Comparison of ENCODE assay signal across 8 mouse cellular contexts in the genomic region with DNA sequence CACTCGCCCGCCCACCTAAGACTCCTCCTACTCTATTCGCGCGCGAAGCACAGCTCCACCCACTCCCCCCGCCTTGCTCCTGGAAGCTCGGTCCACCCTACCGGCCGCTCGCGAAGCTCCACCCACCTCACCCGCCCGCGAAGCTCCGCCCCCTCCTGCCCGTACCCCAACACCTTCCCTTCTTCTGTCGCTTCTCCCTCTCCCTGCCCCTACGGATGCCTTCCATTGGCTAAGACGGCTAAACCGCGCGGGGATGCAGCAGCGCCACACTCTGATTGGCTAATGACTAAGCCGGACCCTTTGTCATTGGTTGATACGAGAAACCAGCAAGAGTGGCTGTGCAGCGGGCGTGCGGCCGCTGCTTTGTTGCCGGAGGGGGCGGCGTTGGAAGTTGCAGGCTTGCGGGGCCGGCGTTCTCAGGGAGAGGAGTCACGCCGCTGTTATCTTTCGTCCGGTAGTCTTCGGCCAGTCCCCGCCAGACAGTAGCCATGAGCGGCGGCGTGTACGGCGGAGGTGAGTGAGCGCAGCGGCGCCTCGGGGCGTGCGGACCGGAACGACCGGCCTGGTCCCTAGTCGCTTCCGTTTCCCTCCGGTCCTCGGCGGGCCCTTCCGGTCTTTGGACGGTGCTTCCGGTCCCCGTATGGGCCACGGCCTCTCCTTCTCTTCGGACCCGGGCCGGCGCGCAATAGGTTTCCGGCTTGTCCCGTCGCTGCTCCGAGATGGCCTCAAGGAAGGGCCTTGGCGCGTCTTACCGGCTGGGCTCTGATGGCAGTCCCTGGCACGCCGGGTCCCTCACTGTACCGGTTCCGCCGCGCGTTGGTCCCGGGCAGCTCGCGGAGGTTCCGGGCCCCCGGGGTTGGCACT. TPM values are rescaled to one million over a fixed set of nuclear protein-coding genes. Genes with fewer than 3 reads are reported as not detected.
DNase-seq lines count a peak whose midpoint lies in the region; ATAC-seq and TF ChIP-seq lines count a peak whose summit lies in the region.

No protein-coding gene starts in this region.

- no peak for TF ChIP-seq CTCF in G1E (IDR thresholded peaks at IDR 0.05; ENCODE audit: low read depth, low read length)
- peak; percentile 53 for TF ChIP-seq CTCF in layer of hippocampus, adult 2 months (conservative IDR thresholded peaks at IDR 0.05)
- TF ChIP-seq CTCF in lung, embryonic 14.5 days (IDR thresholded peaks at IDR 0.05; ENCODE audit: low read depth): peak; percentile 49; the same call in 1 of the 2 replicates
- no peak; the same call in 1 of the 2 replicates for TF ChIP-seq CTCF in olfactory bulb, adult 2 months (IDR thresholded peaks at IDR 0.05; ENCODE audit: insufficient read depth, low read depth, low read length)
- 0 out of 2 replicates have a peak, but pooled peaks have one; percentile 41 for TF ChIP-seq CTCF in thymus, adult 2 months (IDR thresholded peaks at IDR 0.05; ENCODE audit: borderline replicate concordance, control insufficient read depth, extremely low read depth, insufficient read depth, low read length, poor library complexity)

- H3K4me3 ChIP-seq in G1E (ENCODE audit: low read depth, low read length): peak overlapping the region; percentile 93
- H3K4me3 ChIP-seq in forebrain, embryonic 16.5 days (replicated peaks; ENCODE audit: low read length): peak overlapping the region; percentile 99
- peak overlapping the region; percentile 82 for H3K4me3 ChIP-seq in layer of hippocampus, adult 2 months
- peak overlapping the region; percentile 84 for H3K4me3 ChIP-seq in lung, embryonic 14.5 days (ENCODE audit: low read depth, low read length)
- H3K4me3 ChIP-seq in olfactory bulb, adult 2 months (ENCODE audit: insufficient read depth, low read depth, low read length): peak overlapping the region; percentile 72
- peak overlapping the region; percentile 79 for H3K4me3 ChIP-seq in thymus, adult 2 months (ENCODE audit: control insufficient read depth, insufficient read depth, low read length)

- H3K9me3 ChIP-seq in G1E (replicated peaks): no peaks in the 10 kb centered on the region
- no peaks in the 10 kb centered on the region for H3K9me3 ChIP-seq in forebrain, embryonic 16.5 days (ENCODE audit: control insufficient read depth, low read length)
- no peaks in the 10 kb centered on the region for H3K9me3 ChIP-seq in lung, embryonic 14.5 days (ENCODE audit: low read depth, low read length)

- no peaks in the 10 kb centered on the region for H3K27me3 ChIP-seq in G1E (ENCODE audit: insufficient read depth, low read length)
- H3K27me3 ChIP-seq in forebrain, embryonic 16.5 days (replicated peaks; ENCODE audit: control insufficient read depth, insufficient read depth, low read length): no peaks in the 10 kb centered on the region
- no peaks in the 10 kb centered on the region for H3K27me3 ChIP-seq in lung, embryonic 14.5 days (ENCODE audit: insufficient read depth, low read length)
- H3K27me3 ChIP-seq in thymus, adult 2 months (ENCODE audit: control insufficient read depth, insufficient read depth, low read length): no peaks in the 10 kb centered on the region

- ATAC-seq in G1E (ENCODE audit: extremely low read depth, insufficient number of reproducible peaks, low FRiP score, poor library complexity, severe bottlenecking): peak; percentile 100
- ATAC-seq in forebrain, embryonic 16.5 days: peak; percentile 100
- peak; percentile 100 for ATAC-seq in lung, embryonic 14.5 days (ENCODE audit: insufficient read depth)

- peaks cover 32% of the 10 kb centered on the region for H3K36me3 ChIP-seq in G1E (replicated peaks)
- peaks cover 14% of the 10 kb centered on the region for H3K36me3 ChIP-seq in forebrain, embryonic 16.5 days (ENCODE audit: control insufficient read depth, insufficient read depth)
- H3K36me3 ChIP-seq in lung, embryonic 14.5 days (ENCODE audit: insufficient read depth): peaks cover 23% of the 10 kb centered on the region
- peaks cover 8% of the 10 kb centered on the region for H3K36me3 ChIP-seq in thymus, adult 2 months (ENCODE audit: control insufficient read depth, insufficient read depth, low read length)

- peak overlapping the region; percentile 91 for H3K27ac ChIP-seq in forebrain, embryonic 16.5 days (ENCODE audit: low read length)
- peak overlapping the region; percentile 91 for H3K27ac ChIP-seq in layer of hippocampus, adult 2 months
- H3K27ac ChIP-seq in lung, embryonic 14.5 days (ENCODE audit: low read depth): peak overlapping the region; percentile 89
- H3K27ac ChIP-seq in olfactory bulb, adult 2 months (ENCODE audit: insufficient read depth, low read depth, low read length): peak overlapping the region; percentile 41; the same call in 1 of the 2 replicates
- H3K27ac ChIP-seq in thymus, adult 2 months (ENCODE audit: control insufficient read depth, insufficient read depth, low read length): no peak overlapping the region

- intact Hi-C loops in heart, postnatal 36 days (cut with DNase I): loop anchor here (2.0 to 5.0 kb wide), 2 partner anchors 28 to 176 kb away; a partner anchor contains a TSS

- peaks cover 23% of the 10 kb centered on the region for H3K4me1 ChIP-seq in G1E (ENCODE audit: insufficient read depth, low read depth, low read length)
- peaks cover 13% of the 10 kb centered on the region for H3K4me1 ChIP-seq in forebrain, embryonic 16.5 days (replicated peaks; ENCODE audit: control insufficient read depth, insufficient read depth, low read length)
- H3K4me1 ChIP-seq in lung, embryonic 14.5 days (ENCODE audit: insufficient read depth): 0 out of 2 replicates have a peak, but pooled peaks cover 4% of the 10 kb centered on the region
- H3K4me1 ChIP-seq in olfactory bulb, adult 2 months (ENCODE audit: control insufficient read depth, insufficient read depth, low read length): peaks cover 2% of the 10 kb centered on the region; the same call in 1 of the 2 replicates
- no peaks in the 10 kb centered on the region for H3K4me1 ChIP-seq in thymus, adult 2 months (replicated peaks; ENCODE audit: control insufficient read depth, insufficient read depth, low read length)

- H3K9ac ChIP-seq in forebrain, embryonic 16.5 days (replicated peaks; ENCODE audit: low read depth, low read length): peak overlapping the region; percentile 92
- peak overlapping the region; percentile 76 for H3K9ac ChIP-seq in lung, embryonic 14.5 days

- 0 out of 2 replicates have a peak, but pooled peaks have one; percentile 29 for TF ChIP-seq POLR2A in olfactory bulb, adult 2 months (IDR thresholded peaks at IDR 0.05; ENCODE audit: insufficient read depth, low read depth, low read length)
- TF ChIP-seq POLR2A in thymus, adult 2 months (IDR thresholded peaks at IDR 0.05; ENCODE audit: control insufficient read depth, extremely low read depth, insufficient read depth, low read length, poor library complexity): peak; percentile 62; the same call in 1 of the 2 replicates

- WGBS in forebrain, embryonic 16.5 days: under 1% methylated on average over 90 of the region's 90 CpGs
- under 1% methylated on average over 90 of the region's 90 CpGs for WGBS in lung, embryonic 14.5 days
- under 1% methylated on average over 81 of the region's 90 CpGs for WGBS in olfactory bulb, adult 2 months
- under 1% methylated on average over 90 of the region's 90 CpGs for WGBS in thymus, adult 2 months

- DNase-seq in G1E (ENCODE audit: low spot score): peak; percentile 98
- DNase-seq in cerebellum, adult 18-20 months: peak; percentile 98 to 99
- DNase-seq in heart, postnatal 36 days: peak; percentile 96
- DNase-seq in layer of hippocampus, adult 2 months (ENCODE audit: low spot score in 2 of 2): peak; percentile 96 to 98
- DNase-seq in lung, embryonic 14.5 days: peak; percentile 98
- peak; percentile 98 for DNase-seq in thymus, adult 2 months

- peak overlapping the region; percentile 87 for H3K4me2 ChIP-seq in forebrain, embryonic 16.5 days (ENCODE audit: low read length)
- H3K4me2 ChIP-seq in lung, embryonic 14.5 days: peak overlapping the region; percentile 62

RNA-seq across cellular contexts. Expression of a gene that starts 2.5 kb away (rescaled TPM):
- 63.0 and 87.2 TPM in 2 replicates for total RNA-seq in G1E (2014; fragmentation: Nextera tagmentation)
- 119 and 122 TPM in 2 replicates for total RNA-seq in G1E (2017)
- polyA plus RNA-seq in G1E (2012): 10.4 and 17.5 TPM in 2 replicates
- 113 and 119 TPM in 2 replicates for polyA plus RNA-seq in forebrain, embryonic 16.5 days (2015; fragmentation: Nextera tagmentation; extraction: Ambion mirVana)
- 10 to 100 TPM; 21.8 to 22.4 TPM for total RNA-seq in heart, postnatal 36 days (2021)
- 10 to 100 TPM; 19.2 to 20.4 TPM for total RNA-seq in layer of hippocampus, adult 2 months (2021)
- polyA plus RNA-seq in lung, embryonic 14.5 days (2014; fragmentation: Nextera tagmentation; extraction: Ambion mirVana): 196 and 199 TPM in 2 replicates
- not detected in 2 replicates for polyA plus RNA-seq in olfactory bulb, adult 2 months (2012; ENCODE audit: insufficient read depth, insufficient read length, low replicate concordance, missing spikeins)
- polyA plus RNA-seq in thymus, adult 2 months (2012; rRNA removed): 33.9 and 35.3 TPM in 2 replicates

RNA-seq across cellular contexts. Expression of a gene that starts 28.2 kb away (rescaled TPM):
- total RNA-seq in G1E (2014; fragmentation: Nextera tagmentation): 109 and 126 TPM in 2 replicates
- total RNA-seq in G1E (2017): 271 and 317 TPM in 2 replicates
- polyA plus RNA-seq in G1E (2012): 23.9 and 67.2 TPM in 2 replicates
- 283 and 286 TPM in 2 replicates for polyA plus RNA-seq in forebrain, embryonic 16.5 days (2015; fragmentation: Nextera tagmentation; extraction: Ambion mirVana)
- 100 to 1,000 TPM; 896 to 938 TPM for total RNA-seq in heart, postnatal 36 days (2021)
- total RNA-seq in layer of hippocampus, adult 2 months (2021): 100 to 1,000 TPM; 192 to 210 TPM
- 304 TPM in 2 replicates for polyA plus RNA-seq in lung, embryonic 14.5 days (2014; fragmentation: Nextera tagmentation; extraction: Ambion mirVana)
- not detected in 2 replicates for polyA plus RNA-seq in olfactory bulb, adult 2 months (2012; ENCODE audit: insufficient read depth, insufficient read length, low replicate concordance, missing spikeins)
- polyA plus RNA-seq in thymus, adult 2 months (2012; rRNA removed): 174 and 220 TPM in 2 replicates

RNA-seq across cellular contexts. Expression of a gene that starts 28.8 kb away (rescaled TPM):
- 75.5 and 91.5 TPM in 2 replicates for total RNA-seq in G1E (2014; fragmentation: Nextera tagmentation)
- 43.4 and 49.6 TPM in 2 replicates for total RNA-seq in G1E (2017)
- polyA plus RNA-seq in G1E (2012): 1.3 and 1.8 TPM in 2 replicates
- 30.1 and 37.3 TPM in 2 replicates for polyA plus RNA-seq in forebrain, embryonic 16.5 days (2015; fragmentation: Nextera tagmentation; extraction: Ambion mirVana)
- total RNA-seq in heart, postnatal 36 days (2021): 10 to 100 TPM; 30.4 to 34.3 TPM
- total RNA-seq in layer of hippocampus, adult 2 months (2021): 10 to 100 TPM; 19.7 to 20.1 TPM
- 35.8 and 38.1 TPM in 2 replicates for polyA plus RNA-seq in lung, embryonic 14.5 days (2014; fragmentation: Nextera tagmentation; extraction: Ambion mirVana)
- not detected in 2 replicates for polyA plus RNA-seq in olfactory bulb, adult 2 months (2012; ENCODE audit: insufficient read depth, insufficient read length, low replicate concordance, missing spikeins)
- 2.0 and 3.0 TPM in 2 replicates for polyA plus RNA-seq in thymus, adult 2 months (2012; rRNA removed)

Comparison
In these comparisons a context has a peak if more than half of its experiments do, and no peak if none do; other contexts are left out.
1. CTCF ChIP-seq: peak in layer of hippocampus, adult 2 months (single experiment), lung, embryonic 14.5 days (single experiment) and thymus, adult 2 months (single experiment); none in G1E (single experiment) and olfactory bulb, adult 2 months (single experiment).
2. RNA of a gene that starts 2.5 kb away (polyA plus RNA-seq): 196 to 199 TPM in lung, embryonic 14.5 days, 113 to 119 TPM in forebrain, embryonic 16.5 days, 33.9 to 35.3 TPM in thymus, adult 2 months and 10.4 to 17.5 TPM in G1E; not detected in olfactory bulb, adult 2 months; every median in the first group is over 10 times any median in the second.
3. Peak in every context shown above with its lines, with median percentiles within 50 percentile points of each other: ATAC-seq, DNase-seq and H3K4me3 ChIP-seq.